Mouse (Mus musculus) gastrocnemius, postnatal 36 days (tissue): ENCODE data around the gene Arhgap8. TPM values are rescaled to one million over a fixed set of nuclear protein-coding genes. Genes with fewer than 3 reads are reported as not detected.
A peak's percentile ranks its signal among the peaks of the same experiment; 100 is the strongest.

Source experiments
- DNase-seq, 2 experiments: peaks; one replicate each; pipeline ENCODE4 v3.0.0; 2022
- intact Hi-C: fragments of 180-260 bp; cut with DNase I; formaldehyde crosslinking; loops from one replicate; pipeline ENCODE4 v1.15.1; 2025
- total RNA-seq, 2 experiments: library from RNA; stranded (reverse); gene quantifications; 2 replicates each; pipeline ENCODE4 v1.2.3; 2021

The Arhgap8 gene
- total RNA-seq, 2 experiments from 2014 or later: 0.17 to 0.38 TPM

GRCm38 (mm10) chr15:84775421-84776174, 55.7 kb downstream of the Arhgap8 start:
- DNase-seq: no peak
- intact Hi-C loops: no loop called here

DNA sequence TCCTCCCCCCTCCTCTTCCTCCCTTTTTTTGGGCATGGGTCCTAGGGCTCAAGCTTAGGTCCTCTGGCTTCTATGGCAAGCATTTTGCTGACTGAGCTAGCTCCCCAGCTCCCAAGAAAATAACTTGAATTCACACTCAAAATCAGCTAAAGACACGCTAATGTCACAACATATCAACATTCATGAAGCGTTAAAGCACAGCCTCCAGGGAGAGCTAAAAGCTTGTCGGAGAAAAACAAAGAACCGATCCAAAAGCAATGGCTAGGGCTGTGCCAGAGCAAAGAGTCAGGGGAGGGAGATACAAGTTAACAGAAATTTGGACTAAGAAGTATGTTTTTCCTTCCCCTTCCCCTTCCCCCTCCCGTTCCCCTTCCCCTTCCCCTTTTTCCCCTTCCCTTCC, 58.7 kb downstream of the Arhgap8 start:
- intact Hi-C loops: no loop called here
- no peak for DNase-seq

- DNase-seq: no peak
- intact Hi-C loops: no loop called here
These were observed 65.0 kb downstream of the Arhgap8 start for GRCm38 (mm10) chr15:84784812-84785211.

GRCm38 (mm10) chr15:84787161-84787560, 67.3 kb downstream of the Arhgap8 start:
- no peak for DNase-seq
- intact Hi-C loops: no loop called here

DNA sequence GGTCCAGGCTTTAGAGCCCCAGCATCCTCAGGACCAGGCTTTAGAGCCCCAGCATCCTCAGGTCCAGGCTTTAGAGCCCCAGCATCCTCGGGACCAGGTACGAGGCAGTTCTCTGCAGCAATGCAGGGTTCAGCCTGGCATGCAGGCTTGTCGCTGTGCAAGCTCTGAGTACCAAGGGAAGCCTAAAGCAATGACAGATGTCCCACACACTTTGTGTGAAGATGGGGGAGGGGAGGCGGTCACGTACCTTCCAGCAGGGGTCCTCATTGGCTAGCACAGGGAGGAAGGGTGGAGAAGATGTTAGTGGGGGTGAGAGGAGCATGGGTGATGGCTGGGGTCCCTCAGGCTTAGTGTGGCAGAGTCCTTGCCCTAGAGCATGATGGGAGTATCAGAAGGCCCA, 73.8 kb downstream of the Arhgap8 start:
- DNase-seq: no peak
- intact Hi-C loops: no loop called here

DNA sequence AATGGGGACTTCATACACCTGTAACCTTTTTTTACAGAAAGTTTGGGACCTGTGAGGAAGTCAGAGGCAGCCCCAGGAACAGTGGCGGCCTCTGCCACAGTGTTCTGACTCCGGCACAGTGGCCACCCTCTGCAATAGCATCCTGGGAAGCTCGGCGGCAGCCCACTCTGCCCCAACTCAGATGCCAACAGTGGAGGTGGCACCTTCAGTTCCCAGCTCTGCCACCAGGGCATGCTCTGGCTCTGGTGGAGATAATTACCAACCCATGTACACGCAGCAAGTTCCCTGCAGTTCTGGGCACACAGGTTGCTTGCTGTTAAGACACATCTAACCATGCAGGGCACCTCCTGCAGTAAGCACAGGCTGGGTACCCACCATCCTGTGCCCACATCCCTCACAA, 80.3 kb downstream of the Arhgap8 start:
- DNase-seq: no peak

GRCm38 (mm10) chr15:84803685-84804084, 83.8 kb downstream of the Arhgap8 start:
- DNase-seq: peak; percentile 48 to 52
- intact Hi-C loops: loop anchor here (1.0 kb wide), 1 partner anchor 89 kb away; no protein-coding TSS in a partner anchor

More for the DNA sequence above, 80.3 kb downstream of the Arhgap8 start:
- intact Hi-C loops: no loop called here

- DNase-seq: no peak
- intact Hi-C loops: no loop called here
These were observed 89.6 kb downstream of the Arhgap8 start for GRCm38 (mm10) chr15:84809275-84809952.

DNA sequence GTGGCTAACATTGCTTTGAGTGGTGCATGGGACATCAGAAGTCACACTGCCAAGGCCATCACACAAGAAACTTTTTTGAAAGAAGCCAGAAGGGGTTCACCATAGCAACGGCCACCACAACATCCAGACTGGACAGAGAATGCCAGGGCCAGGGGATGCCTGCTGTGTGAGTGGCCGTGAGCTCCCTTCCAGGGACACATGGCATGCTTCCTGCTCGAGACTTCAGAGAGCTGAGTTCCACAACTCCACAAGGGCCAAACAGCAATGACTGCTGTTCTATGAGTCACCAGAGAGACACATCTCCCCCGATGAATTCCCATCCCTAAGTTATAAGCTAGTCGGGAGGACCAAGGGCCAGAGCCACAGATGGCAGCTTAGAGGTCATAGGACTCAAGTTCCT, 91.3 kb downstream of the Arhgap8 start:
- intact Hi-C loops: no loop called here

DNA sequence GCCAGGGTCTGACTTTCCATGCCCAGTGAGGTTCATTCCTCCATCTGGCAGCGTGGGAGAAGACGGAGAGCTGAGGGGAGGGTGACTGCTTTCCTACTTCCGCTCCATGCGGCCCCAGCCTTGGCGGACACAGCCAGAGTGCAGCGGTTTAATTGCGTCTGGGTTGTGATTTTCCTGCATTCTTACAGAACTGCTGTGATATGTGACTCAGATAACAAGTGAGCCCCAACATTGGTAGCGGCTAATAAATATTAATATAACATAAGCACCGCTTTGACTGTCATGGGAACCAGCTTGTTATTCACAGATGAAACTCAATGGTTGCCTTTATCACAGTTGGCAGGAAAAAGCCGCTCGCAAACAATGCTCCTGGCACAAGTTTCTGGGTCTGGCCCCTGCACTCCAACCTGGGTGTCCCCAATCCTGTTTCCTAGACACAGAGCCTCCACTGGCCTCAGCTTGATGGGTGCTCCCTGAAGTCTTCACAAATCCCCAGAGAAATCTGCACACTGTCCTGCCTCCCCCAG, 93.0 kb downstream of the Arhgap8 start:
- intact Hi-C loops: no loop called here
- no peak for DNase-seq

More for the DNA sequence above, 91.3 kb downstream of the Arhgap8 start:
- no peak for DNase-seq

GRCm38 (mm10) chr15:84815171-84815570, 95.3 kb downstream of the Arhgap8 start:
- no peak for DNase-seq
- intact Hi-C loops: loop anchor here (5.0 kb wide), 1 partner anchor 62 kb away; no protein-coding TSS in a partner anchor

DNA sequence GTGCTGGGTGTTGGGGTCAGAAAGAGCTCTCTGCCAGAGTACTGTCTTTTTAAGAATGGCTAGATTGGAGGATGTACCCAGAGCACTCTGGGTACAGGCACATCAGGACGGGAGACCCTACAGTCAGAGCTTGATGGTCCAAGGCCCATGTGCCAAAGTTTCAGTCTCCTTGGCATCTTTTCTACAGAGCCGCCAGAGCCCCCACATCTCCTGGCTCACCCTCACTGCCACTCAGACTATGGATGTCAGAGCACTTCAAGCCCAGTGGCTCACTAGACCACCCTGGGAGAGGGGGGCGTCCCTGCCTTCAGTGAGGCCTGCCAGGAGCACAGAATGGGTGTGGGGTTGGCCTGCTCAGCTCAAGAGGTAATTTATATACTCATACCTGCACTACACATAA, 97.7 kb downstream of the Arhgap8 start:
- no peak for DNase-seq
- intact Hi-C loops: loop anchor here (5.0 kb wide), 1 partner anchor 60 kb away; no protein-coding TSS in a partner anchor

GRCm38 (mm10) chr15:84818284-84818683, 98.4 kb downstream of the Arhgap8 start:
- no peak for DNase-seq
- intact Hi-C loops: loop anchor here (5.0 kb wide), 1 partner anchor 59 kb away; no protein-coding TSS in a partner anchor

GRCm38 (mm10) chr15:84820811-84821210, 101.0 kb downstream of the Arhgap8 start:
- DNase-seq: no peak

More at GRCm38 (mm10) chr15:84820811-84821210, 101.0 kb downstream of the Arhgap8 start:
- intact Hi-C loops: no loop called here

Other genes with a start within 250 kb of the Arhgap8 start
- 1 to 10 TPM; 3.1 to 3.4 TPM for gene Rtl6, start 162.2 kb upstream of the Arhgap8 start, total RNA-seq
- gene Prr5, start 50.4 kb upstream of the Arhgap8 start, total RNA-seq: 1 to 10 TPM; 3.4 to 3.5 TPM
- under 1 TPM; 0.43 to 0.49 TPM for gene Phf21b, start 136.0 kb downstream of the Arhgap8 start, total RNA-seq
- gene Gm29666, start 200.0 kb downstream of the Arhgap8 start, total RNA-seq: under 1 TPM; 0.22 to 0.33 TPM
- gene Nup50, start 203.4 kb downstream of the Arhgap8 start, total RNA-seq: 10 to 100 TPM; 12.4 to 14.8 TPM